11 mouse cellular contexts compared by ENCODE assay signal in genomic region chr1:39006830-39007829, GRCm38 (mm10). TPM values are rescaled to one million over a fixed set of nuclear protein-coding genes. Genes with fewer than 3 reads are reported as not detected.
DNase-seq lines count a peak whose midpoint lies in the region; ATAC-seq lines count a peak whose summit lies in the region.
"Had no signal": no experiment of that assay in that cellular context is flagged by ENCODE, and none has a peak within 500 bp of the region (broad histone marks: within the 10 kb centered on the region; RNA-seq: fewer than 3 reads in every experiment).

No protein-coding gene starts in this region.

- peak overlapping the region; percentile 57 for H3K27ac ChIP-seq in heart, embryonic 12.5 days (ENCODE audit: poor library complexity, severe bottlenecking)
- no peak overlapping the region for H3K27ac ChIP-seq in embryonic facial prominence, embryonic 15.5 days (replicated peaks)
- no peak overlapping the region for H3K27ac ChIP-seq in midbrain, embryonic 11.5 days (ENCODE audit: low read depth, low read length)
- H3K27ac ChIP-seq: macrophage had no signal

- peak overlapping the region; percentile 8; the same call in 1 of the 2 replicates for H3K4me2 ChIP-seq in heart, embryonic 12.5 days
- no peak overlapping the region for H3K4me2 ChIP-seq in embryonic facial prominence, embryonic 15.5 days (replicated peaks)
- H3K4me2 ChIP-seq in midbrain, embryonic 11.5 days = no peak overlapping the region

- DNase-seq in heart, adult 9 months (ENCODE audit: low spot score in 2 of 2) = no peak
- DNase-seq in MN1 (ENCODE audit: low spot score) = peak; percentile 76
- peak; percentile 28 for DNase-seq in large intestine, adult 2 months (ENCODE audit: low read depth, low spot score)
- DNase-seq in cerebellum, adult 9-11 months = no peak
- DNase-seq in midbrain, embryonic 11.5 days (ENCODE audit: low spot score, missing footprints) = no peak
- no peak for DNase-seq in left cerebral cortex, postnatal 4 days
- DNase-seq: kidney, adult 18-20 months; retina, postnatal 1 day had no signal

- peaks cover 4% of the 10 kb centered on the region; the same call in 1 of the 2 replicates for H3K9me3 ChIP-seq in heart, embryonic 12.5 days (replicated peaks)
- H3K9me3 ChIP-seq in embryonic facial prominence, embryonic 15.5 days (replicated peaks) = no peaks in the 10 kb centered on the region
- no peaks in the 10 kb centered on the region for H3K9me3 ChIP-seq in midbrain, embryonic 11.5 days (ENCODE audit: control insufficient read depth, low read length)

- intact Hi-C loops in left cerebral cortex, postnatal 4 days (cut with DNase I) = no loop called here

- peaks cover 15% of the 10 kb centered on the region for H3K4me1 ChIP-seq in heart, embryonic 12.5 days (replicated peaks)
- H3K4me1 ChIP-seq in embryonic facial prominence, embryonic 15.5 days = peaks cover 6% of the 10 kb centered on the region; the same call in 1 of the 2 replicates
- no peaks in the 10 kb centered on the region for H3K4me1 ChIP-seq in midbrain, embryonic 11.5 days (ENCODE audit: control insufficient read depth, insufficient read depth, low read length)

- no peak overlapping the region for H3K9ac ChIP-seq in heart, embryonic 12.5 days
- H3K9ac ChIP-seq in embryonic facial prominence, embryonic 15.5 days = no peak overlapping the region
- H3K9ac ChIP-seq in midbrain, embryonic 11.5 days (ENCODE audit: low read length) = no peak overlapping the region

- WGBS in heart, embryonic 12.5 days = 35% methylated on average over 11 of the region's 11 CpGs
- 34% methylated on average over 11 of the region's 11 CpGs for WGBS in embryonic facial prominence, embryonic 15.5 days
- 56% methylated on average over 11 of the region's 11 CpGs for WGBS in large intestine, adult 2 months
- WGBS in midbrain, embryonic 11.5 days = 75% methylated on average over 11 of the region's 11 CpGs

- H3K27me3 ChIP-seq in heart, embryonic 12.5 days (replicated peaks) = no peaks in the 10 kb centered on the region
- H3K27me3 ChIP-seq in embryonic facial prominence, embryonic 15.5 days = no peaks in the 10 kb centered on the region
- no peaks in the 10 kb centered on the region for H3K27me3 ChIP-seq in midbrain, embryonic 11.5 days (ENCODE audit: control insufficient read depth, insufficient read depth, low read length)

- no peaks in the 10 kb centered on the region for H3K36me3 ChIP-seq in heart, embryonic 12.5 days
- no peaks in the 10 kb centered on the region for H3K36me3 ChIP-seq in embryonic facial prominence, embryonic 15.5 days
- H3K36me3 ChIP-seq in midbrain, embryonic 11.5 days (ENCODE audit: control insufficient read depth, insufficient read depth, low read length) = no peaks in the 10 kb centered on the region

- H3K4me3 ChIP-seq in heart, embryonic 12.5 days = no peak overlapping the region
- H3K4me3 ChIP-seq in embryonic facial prominence, embryonic 15.5 days (replicated peaks) = no peak overlapping the region
- H3K4me3 ChIP-seq in midbrain, embryonic 11.5 days (ENCODE audit: low read depth, low read length) = no peak overlapping the region

- no peak for ATAC-seq in heart, embryonic 12.5 days (ENCODE audit: insufficient number of reproducible peaks, low FRiP score)
- 0 out of 2 replicates have a peak, but pooled peaks have one; percentile 24 for ATAC-seq in embryonic facial prominence, embryonic 15.5 days (ENCODE audit: insufficient number of reproducible peaks, low FRiP score, low TSS enrichment, low read depth)
- ATAC-seq in midbrain, embryonic 11.5 days (ENCODE audit: low FRiP score) = no peak

RNA-seq across cellular contexts. Expression of gene Pdcl3, which starts 21.7 kb away (rescaled TPM):
- polyA plus RNA-seq in heart, embryonic 12.5 days (2016; fragmentation: Nextera tagmentation; extraction: Ambion mirVana) = 149 and 168 TPM in 2 replicates
- polyA plus RNA-seq in embryonic facial prominence, embryonic 15.5 days (2015; fragmentation: Nextera tagmentation; extraction: Ambion mirVana) = 156 and 164 TPM in 2 replicates
- 42.8 and 50.9 TPM in 2 replicates for polyA plus RNA-seq in large intestine, adult 2 months (2012; rRNA removed)
- 161 and 174 TPM in 2 replicates for polyA plus RNA-seq in midbrain, embryonic 11.5 days (2014; fragmentation: Nextera tagmentation; extraction: Ambion mirVana)
- 10 to 100 TPM; 64.4 to 68.7 TPM for total RNA-seq in left cerebral cortex, postnatal 4 days (2021)

Comparison
In these comparisons a context has a peak if more than half of its experiments do, and no peak if none do; other contexts are left out.
1. DNase-seq: peak in MN1 (single experiment) and large intestine, adult 2 months (single experiment); none in heart, adult 9 months (0 of 2), cerebellum, adult 9-11 months (single experiment), midbrain, embryonic 11.5 days (single experiment) and left cerebral cortex, postnatal 4 days (single experiment).